Mouse (Mus musculus) heart, embryonic 15.5 days (tissue): ENCODE results near the gene Ngf. TPM values are rescaled to one million over a fixed set of nuclear protein-coding genes. Genes with fewer than 3 reads are reported as not detected.

Experiments
- ATAC-seq: fragments of 200-750 bp; cut with Nextera tagmentation; replicated peaks from 2 replicates; pipeline ENCODE4 v1.8.0; 2017; ENCODE audit warnings: low read depth, moderate TSS enrichment; ENCODE audit not compliant: insufficient number of reproducible peaks, insufficient read depth, low FRiP score
- H3K27ac ChIP-seq: fragments of 300-500 bp; sonication (generic); 2 replicates; pipeline ENCODE4 v1.5.1; 2015; ENCODE audit warnings: mild to moderate bottlenecking, inconsistent platforms
- H3K27me3 ChIP-seq: fragments of 300-500 bp; sonication (generic); 2 replicates; pipeline ENCODE4 v1.6.1; 2015; ENCODE audit warnings: inconsistent platforms
- H3K36me3 ChIP-seq: fragments of 300-500 bp; sonication (generic); 2 replicates; pipeline ENCODE4 v1.6.1; 2015; ENCODE audit warnings: mild to moderate bottlenecking, inconsistent platforms
- H3K4me1 ChIP-seq: fragments of 300-500 bp; sonication (generic); replicated peaks from 2 replicates; pipeline ENCODE4 v1.6.1; 2015; ENCODE audit warnings: inconsistent platforms
- H3K4me2 ChIP-seq: fragments of 300-500 bp; sonication (generic); 2 replicates; pipeline ENCODE4 v1.6.1; 2015; ENCODE audit warnings: inconsistent platforms, mild to moderate bottlenecking, moderate library complexity
- H3K4me3 ChIP-seq: fragments of 300-500 bp; sonication (generic); 2 replicates; pipeline ENCODE4 v1.5.1; 2015; ENCODE audit warnings: mild to moderate bottlenecking, inconsistent platforms
- H3K9ac ChIP-seq: fragments of 300-500 bp; sonication (generic); 2 replicates; pipeline ENCODE4 v1.6.1; 2015; ENCODE audit warnings: mild to moderate bottlenecking, inconsistent platforms
- H3K9me3 ChIP-seq: fragments of 300-500 bp; sonication (generic); replicated peaks from 2 replicates; pipeline ENCODE4 v1.6.1; 2016; ENCODE audit warnings: inconsistent platforms
- WGBS: fragments of 180-500 bp; shearing (Covaris S2); methylation state at CpG from one replicate; pipeline ENCODE4 v1.1.7; 2015; ENCODE audit warnings: mixed read lengths; 5-methylcytosine and 5-hydroxymethylcytosine counted together
- polyA plus RNA-seq: library from polyadenylated mRNA; unstranded; fragments of >200 nt; fragmentation: Nextera tagmentation; extraction: Ambion mirVana; gene quantifications from 2 replicates; pipeline ENCODE4 v1.2.1, GENCODE M21; 2015

Gene Ngf
- polyA plus RNA-seq, 1 experiment from 2014 or later, result 2.6 TPM

- Histone ChIP-seq H3K9ac (no peak overlapping the region), H3K36me3 (no peaks in the 10 kb centered on the region), H3K4me1 (peaks cover 11% of the 10 kb centered on the region; the same call in 1 of the 2 replicates), H3K4me2 (peak overlapping the region; percentile 63), H3K27me3 (peaks cover 38% of the 10 kb centered on the region), H3K27ac (no peak overlapping the region), H3K4me3 (0 out of 2 replicates have a peak overlapping the region, but pooled peaks have one; percentile 46), H3K9me3 (0 out of 2 replicates have a peak, but pooled peaks cover 2% of the 10 kb centered on the region)
- ATAC-seq, result no peak
- WGBS, result 48% methylated on average over 5 of the region's 5 CpGs
These were observed 2.1 kb downstream of the Ngf start for GRCm38 (mm10) chr3:102471799-102472198.

DNA sequence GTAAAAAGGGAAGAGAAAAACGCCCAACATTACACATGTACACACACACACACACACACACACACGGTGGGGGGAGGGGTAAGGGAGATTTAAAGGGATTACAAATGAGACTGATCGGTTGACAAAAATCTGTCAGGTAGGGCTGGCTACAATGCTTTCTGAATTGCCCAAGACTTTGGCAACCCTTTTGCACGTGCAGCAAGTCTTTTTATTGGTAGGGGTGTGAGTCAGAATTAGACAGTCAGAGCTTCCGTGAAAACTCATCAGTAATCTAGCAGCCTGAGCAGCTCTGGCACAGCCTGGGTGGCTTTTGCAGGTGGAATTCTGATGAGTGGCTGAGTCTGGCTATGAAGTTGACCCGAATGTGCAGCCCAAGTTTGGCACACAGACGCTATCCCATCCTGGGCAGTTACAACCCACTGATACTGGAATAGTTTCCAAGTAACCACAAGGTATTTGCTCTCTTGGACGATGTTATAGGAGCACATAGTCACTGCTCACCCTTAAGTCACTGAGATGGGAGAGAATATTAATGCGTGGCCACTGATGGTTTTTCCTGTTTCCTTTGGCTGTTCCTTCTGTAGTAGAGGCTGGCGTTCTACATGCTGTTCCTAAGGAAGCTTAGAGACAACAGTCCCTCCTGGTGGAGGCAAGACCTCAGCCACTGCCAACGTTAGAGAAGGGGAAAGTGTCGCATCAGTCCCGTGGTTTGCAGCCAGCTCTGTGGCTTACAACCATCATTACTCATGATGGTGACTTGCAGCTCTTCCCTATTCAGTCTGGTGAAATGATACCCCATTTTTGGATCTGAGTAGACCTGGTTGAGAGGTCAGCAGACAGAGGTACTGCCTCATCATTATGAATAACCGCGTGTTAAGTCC, 4.8 kb downstream of the Ngf start:
- no peak overlapping the region for H3K27ac ChIP-seq
- H3K4me3 ChIP-seq, result no peak overlapping the region
- H3K9ac ChIP-seq, result no peak overlapping the region
- 0 out of 2 replicates have a peak, but pooled peaks cover 2% of the 10 kb centered on the region for H3K9me3 ChIP-seq
- peaks cover 25% of the 10 kb centered on the region for H3K27me3 ChIP-seq
- no peak for ATAC-seq
- no peaks in the 10 kb centered on the region for H3K36me3 ChIP-seq
- peaks cover 11% of the 10 kb centered on the region; the same call in 1 of the 2 replicates for H3K4me1 ChIP-seq
- 72% methylated on average over 15 of the region's 15 CpGs for WGBS
- no peak overlapping the region for H3K4me2 ChIP-seq

DNA sequence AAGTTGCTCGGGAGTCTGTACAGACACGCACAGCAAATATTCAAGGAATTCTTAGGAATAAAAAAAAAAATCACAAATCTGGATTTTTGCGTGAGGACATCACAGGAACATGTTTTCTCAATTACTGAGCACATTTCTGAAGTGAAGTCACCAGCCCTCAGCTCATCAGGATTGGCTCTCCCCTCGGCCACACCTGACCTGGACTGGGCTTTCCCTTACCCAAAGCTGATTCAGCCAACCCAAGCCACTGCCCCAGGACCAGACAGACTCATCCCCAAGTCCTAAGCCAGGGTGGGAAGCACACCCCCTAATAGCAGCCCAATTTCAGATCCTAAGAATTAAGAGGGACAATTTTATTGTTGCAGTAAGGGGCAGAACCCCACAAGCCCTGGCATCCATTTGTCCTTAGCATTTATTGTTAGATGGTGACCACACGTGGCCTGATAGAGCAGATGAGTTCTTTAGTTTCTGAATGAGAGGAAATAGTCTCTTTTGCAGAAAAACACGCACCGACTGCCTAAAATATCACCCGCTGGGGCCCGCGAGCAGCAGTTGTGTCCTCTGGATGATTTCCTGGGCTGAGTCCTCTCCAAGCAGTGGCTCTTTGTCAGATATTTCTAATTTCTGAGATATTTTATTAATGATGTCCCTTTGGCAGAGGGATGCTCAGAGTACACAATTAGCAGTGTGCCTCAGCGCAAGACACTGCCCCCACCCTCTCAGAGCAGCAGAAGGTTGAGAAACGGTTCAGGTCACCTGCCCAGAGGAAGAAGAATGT, 8.4 kb downstream of the Ngf start:
- no peak for ATAC-seq
- Histone ChIP-seq H3K9ac (no peak overlapping the region), H3K9me3 (0 out of 2 replicates have a peak, but pooled peaks cover 2% of the 10 kb centered on the region), H3K4me1 (no peaks in the 10 kb centered on the region), H3K4me3 (no peak overlapping the region), H3K27ac (no peak overlapping the region), H3K36me3 (no peaks in the 10 kb centered on the region), H3K4me2 (no peak overlapping the region), H3K27me3 (no peaks in the 10 kb centered on the region)
- 76% methylated on average over 12 of the region's 12 CpGs for WGBS

DNA sequence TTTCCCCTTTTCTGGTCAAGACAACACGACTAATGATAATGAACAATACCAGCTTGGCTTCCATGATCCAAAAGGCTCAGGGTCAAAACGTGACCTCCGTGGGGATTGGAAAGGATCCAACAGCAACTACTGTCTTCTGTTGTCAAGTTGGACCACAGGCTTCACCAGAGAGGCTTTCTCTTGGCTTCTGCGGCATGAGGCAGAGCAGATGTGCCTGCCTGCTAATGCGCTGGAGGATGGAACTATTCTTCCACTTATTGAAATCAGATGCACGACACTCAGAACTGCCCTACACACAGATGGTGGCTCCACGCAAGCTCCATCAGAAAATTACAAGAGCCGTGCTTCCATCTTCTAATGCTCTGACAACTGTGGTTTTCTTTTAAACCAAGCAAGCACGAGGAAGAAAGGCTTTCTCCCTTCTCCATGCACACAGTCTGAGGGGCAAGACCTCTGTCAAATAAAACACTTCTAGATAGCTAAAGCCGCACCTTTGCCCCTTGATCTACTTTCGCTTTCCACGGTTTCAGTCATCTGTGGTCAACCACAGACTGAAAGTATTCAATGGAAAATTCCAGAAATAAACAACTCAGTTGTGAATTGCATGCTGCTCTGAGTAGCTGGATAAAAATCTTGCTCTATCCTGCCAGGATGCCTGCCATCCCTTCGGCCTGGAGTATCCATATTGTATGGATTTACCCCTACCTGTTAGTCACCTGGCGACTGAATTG, 20.8 kb downstream of the Ngf start:
- Histone ChIP-seq H3K27ac (no peak overlapping the region), H3K27me3 (no peaks in the 10 kb centered on the region), H3K4me2 (no peak overlapping the region), H3K4me3 (no peak overlapping the region), H3K36me3 (no peaks in the 10 kb centered on the region), H3K9ac (no peak overlapping the region), H3K9me3 (no peaks in the 10 kb centered on the region), H3K4me1 (no peaks in the 10 kb centered on the region)
- 70% methylated on average over 14 of the region's 14 CpGs for WGBS
- no peak for ATAC-seq

- no peaks in the 10 kb centered on the region for H3K36me3 ChIP-seq
- H3K4me1 ChIP-seq, result no peaks in the 10 kb centered on the region
- 69% methylated on average over 7 of the region's 7 CpGs for WGBS
- no peaks in the 10 kb centered on the region for H3K27me3 ChIP-seq
- no peak overlapping the region for H3K4me2 ChIP-seq
- H3K9ac ChIP-seq, result no peak overlapping the region
- no peak overlapping the region for H3K27ac ChIP-seq
- H3K9me3 ChIP-seq, result no peaks in the 10 kb centered on the region
- no peak for ATAC-seq
- no peak overlapping the region for H3K4me3 ChIP-seq
These were observed 28.4 kb downstream of the Ngf start for GRCm38 (mm10) chr3:102498113-102498512.

- no peak for ATAC-seq
- Histone ChIP-seq H3K36me3 (no peaks in the 10 kb centered on the region), H3K9me3 (no peaks in the 10 kb centered on the region), H3K4me3 (no peak overlapping the region), H3K27me3 (no peaks in the 10 kb centered on the region), H3K9ac (no peak overlapping the region), H3K27ac (no peak overlapping the region), H3K4me1 (no peaks in the 10 kb centered on the region), H3K4me2 (no peak overlapping the region)
- WGBS, result 67% methylated on average over 6 of the region's 6 CpGs
These were observed 29.2 kb downstream of the Ngf start for GRCm38 (mm10) chr3:102498931-102499330.

GRCm38 (mm10) chr3:102500031-102500430, 30.3 kb downstream of the Ngf start:
- no peaks in the 10 kb centered on the region for H3K27me3 ChIP-seq
- H3K36me3 ChIP-seq, result no peaks in the 10 kb centered on the region
- no peak overlapping the region for H3K9ac ChIP-seq
- ATAC-seq, result no peak
- 66% methylated on average over 2 of the region's 2 CpGs for WGBS
- no peak overlapping the region for H3K4me3 ChIP-seq
- no peaks in the 10 kb centered on the region for H3K4me1 ChIP-seq
- no peak overlapping the region for H3K4me2 ChIP-seq
- no peak overlapping the region for H3K27ac ChIP-seq
- no peaks in the 10 kb centered on the region for H3K9me3 ChIP-seq

DNA sequence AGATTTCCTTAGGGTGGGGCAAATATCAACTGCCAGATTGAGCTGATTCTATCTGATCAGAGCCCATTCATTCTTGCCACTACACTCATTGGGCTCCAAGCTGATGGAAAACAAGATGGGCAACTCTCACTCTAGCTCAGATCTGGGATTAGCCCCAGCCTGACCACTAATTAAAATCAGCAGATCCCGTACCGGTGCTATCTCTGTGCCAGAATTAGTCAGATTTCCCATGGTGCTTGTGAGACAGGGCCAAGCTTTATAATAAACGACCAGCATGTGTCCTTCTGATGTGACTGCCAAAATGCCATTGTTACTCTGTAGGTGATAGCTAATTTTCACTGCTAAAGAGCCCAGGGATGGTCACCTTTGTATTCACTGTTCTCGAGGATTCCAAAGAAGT, 31.5 kb downstream of the Ngf start:
- Histone ChIP-seq H3K4me1 (0 out of 2 replicates have a peak, but pooled peaks cover 3% of the 10 kb centered on the region), H3K9ac (no peak overlapping the region), H3K27ac (no peak overlapping the region), H3K36me3 (no peaks in the 10 kb centered on the region), H3K4me3 (no peak overlapping the region), H3K27me3 (no peaks in the 10 kb centered on the region), H3K4me2 (no peak overlapping the region), H3K9me3 (no peaks in the 10 kb centered on the region)
- ATAC-seq, result no peak
- 76% methylated on average over 4 of the region's 4 CpGs for WGBS

DNA sequence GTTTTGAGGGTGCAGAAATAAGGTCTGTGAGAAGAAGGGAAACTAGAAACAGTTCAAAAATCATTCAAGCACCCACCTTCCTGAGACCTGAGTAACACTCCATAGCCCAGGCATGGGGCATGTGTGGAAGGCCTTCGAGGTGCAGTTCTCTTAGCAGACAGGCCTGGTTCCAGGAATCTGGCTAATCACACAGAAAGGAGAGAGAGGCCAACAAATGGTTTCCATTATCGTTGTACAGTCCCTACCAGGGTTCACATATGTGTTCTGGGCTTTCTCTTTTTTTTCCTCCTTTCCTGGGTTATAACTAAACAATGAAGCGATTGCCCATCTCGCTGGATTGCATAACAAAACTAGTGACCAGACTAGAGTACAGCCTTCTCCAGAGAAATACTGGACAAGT, 35.4 kb downstream of the Ngf start:
- Histone ChIP-seq H3K9me3 (no peaks in the 10 kb centered on the region), H3K4me3 (no peak overlapping the region), H3K36me3 (no peaks in the 10 kb centered on the region), H3K27me3 (no peaks in the 10 kb centered on the region), H3K4me1 (0 out of 2 replicates have a peak, but pooled peaks cover 3% of the 10 kb centered on the region), H3K9ac (no peak overlapping the region), H3K27ac (no peak overlapping the region), H3K4me2 (no peak overlapping the region)
- WGBS, result 75% methylated on average over 4 of the region's 4 CpGs
- ATAC-seq, result no peak

- Histone ChIP-seq H3K27me3 (no peaks in the 10 kb centered on the region), H3K9me3 (no peaks in the 10 kb centered on the region), H3K4me1 (0 out of 2 replicates have a peak, but pooled peaks cover 3% of the 10 kb centered on the region), H3K36me3 (no peaks in the 10 kb centered on the region), H3K27ac (no peak overlapping the region), H3K9ac (no peak overlapping the region), H3K4me3 (no peak overlapping the region), H3K4me2 (no peak overlapping the region)
- 68% methylated on average over 12 of the region's 12 CpGs for WGBS
- no peak for ATAC-seq
These were observed 36.3 kb downstream of the Ngf start for GRCm38 (mm10) chr3:102506061-102506460.
